Mouse (Mus musculus) lung, postnatal 4 days (tissue): ENCODE measurements around the gene Csn1s2b.
"Not testable (repeated sequence)": the region's sequence is repeated elsewhere in the genome, so short reads cannot be mapped to it uniquely, and the experiment has no call there.

ENCODE experiments used
- DNase-seq, 2 experiments: peaks; one replicate each; pipeline ENCODE4 v3.0.0; 2021

Gene Csn1s2b

GRCm38 (mm10) chr5:87807782-87808181 lies at the start of gene Csn1s2b:
Gene Csn1s2b, plus strand, starts transcription at chr5:87808082.
- no peak for DNase-seq

- no peak for DNase-seq
Measured at GRCm38 (mm10) chr5:87764546-87764945, 43.3 kb upstream of the Csn1s2b start.

GRCm38 (mm10) chr5:87772151-87772550 lies 35.7 kb upstream of the Csn1s2b start:
- not testable (repeated sequence) for DNase-seq

GRCm38 (mm10) chr5:87774267-87774666 lies 33.6 kb upstream of the Csn1s2b start, which contains the start of gene Csn1s2a:
Gene Csn1s2a, plus strand, starts transcription at chr5:87774567.
- DNase-seq, result no peak

- no peak for DNase-seq
Measured at GRCm38 (mm10) chr5:87782731-87783130, 25.2 kb upstream of the Csn1s2b start.

GRCm38 (mm10) chr5:87809253-87809652 lies 1.4 kb downstream of the Csn1s2b start:
- no peak for DNase-seq

GRCm38 (mm10) chr5:87825386-87825785 lies 17.5 kb downstream of the Csn1s2b start, which contains the start of gene Prr27:
Gene Prr27, plus strand, starts transcription at chr5:87825686.
- no peak for DNase-seq

GRCm38 (mm10) chr5:87855136-87855716 lies 47.3 kb downstream of the Csn1s2b start:
- no peak for DNase-seq

- DNase-seq, result no peak
Measured at GRCm38 (mm10) chr5:87870084-87870483, 62.2 kb downstream of the Csn1s2b start.

GRCm38 (mm10) chr5:87871423-87871822 lies 63.5 kb downstream of the Csn1s2b start:
- no peak for DNase-seq
